Mouse (Mus musculus): ENCODE measurements around the gene Slc8b1. TPM values are rescaled to one million over a fixed set of nuclear protein-coding genes. Genes with fewer than 3 reads are reported as not detected.
A peak's percentile ranks its signal among the peaks of the same experiment; 100 is the strongest.

Slc8b1 gene
- total RNA-seq (2014; rRNA removed), result 40.6 and 78.9 TPM in 2 replicates
- 47.6 and 52.4 TPM in 2 replicates for polyA plus RNA-seq (2012; rRNA removed)

DNA sequence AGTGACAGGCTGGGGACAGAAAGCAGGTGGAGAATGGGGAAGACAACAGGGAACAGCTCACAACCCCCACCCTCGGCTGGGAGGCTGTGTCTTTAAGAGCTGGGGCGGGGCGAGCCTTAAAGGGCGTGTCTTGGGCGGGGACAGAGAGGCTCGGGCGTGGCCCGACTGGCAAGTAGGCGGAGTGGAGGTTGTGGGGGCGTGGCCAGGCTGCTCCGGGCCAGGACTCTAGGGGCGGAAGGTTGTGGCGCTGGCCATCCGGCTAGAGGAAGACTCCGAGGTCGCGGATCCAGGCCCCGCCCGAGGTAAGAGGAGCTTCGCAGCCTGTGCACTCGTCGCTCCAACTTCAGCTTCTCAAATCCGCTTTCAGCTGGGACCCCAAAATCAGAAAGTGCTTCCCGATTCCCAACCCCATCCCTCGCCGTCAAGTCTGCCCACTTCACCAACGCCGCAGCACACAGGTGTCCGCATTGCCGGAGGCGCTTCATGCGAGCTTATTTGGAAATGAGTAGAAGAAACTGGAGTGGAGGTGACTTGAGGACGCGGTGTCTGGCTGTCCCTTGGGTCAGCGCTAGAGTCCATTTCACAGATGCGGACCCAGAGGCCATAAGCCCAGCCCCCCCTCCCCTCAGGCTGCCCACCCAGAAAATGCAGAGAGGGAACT, at the start of gene Slc8b1:
TSS of gene Slc8b1 (plus strand) at position 187 of the 661 bp plus-strand sequence.
- Histone ChIP-seq H3K36me3 (ENCODE audit: control insufficient read depth, insufficient read depth, low read length) (no peaks in the 10 kb centered on the region), H3K79me2 (ENCODE audit: control insufficient read depth, insufficient read depth, low read length) (peaks cover 3% of the 10 kb centered on the region; the same call in 1 of the 2 replicates), H3K27ac (replicated peaks; ENCODE audit: insufficient read depth, low read depth, low read length) (peak within 1 kb of the TSS; percentile 99), H3K27me3 (ENCODE audit: control insufficient read depth, insufficient read depth, low read length) (no peaks in the 10 kb centered on the region), H3K4me1 (ENCODE audit: control insufficient read depth, insufficient read depth, low read length) (peaks cover 25% of the 10 kb centered on the region), H3K9ac (ENCODE audit: low read depth, low read length) (peak within 1 kb of the TSS; percentile 96), H3K4me3 (ENCODE audit: insufficient read depth, low read depth, low read length) (peak within 1 kb of the TSS; percentile 96)
- TF ChIP-seq CTCF (IDR thresholded peaks at IDR 0.05; ENCODE audit: low read depth, low read length) (no peak), POLR2A (IDR thresholded peaks at IDR 0.05; ENCODE audit: extremely low read depth, insufficient read depth, low read length) (peak; percentile 95)
- under 1% methylated on average over 36 of the region's 36 CpGs for WGBS
- DNase-seq (ENCODE audit: extremely low read depth, low read depth, low spot score), result peak; percentile 86

DNA sequence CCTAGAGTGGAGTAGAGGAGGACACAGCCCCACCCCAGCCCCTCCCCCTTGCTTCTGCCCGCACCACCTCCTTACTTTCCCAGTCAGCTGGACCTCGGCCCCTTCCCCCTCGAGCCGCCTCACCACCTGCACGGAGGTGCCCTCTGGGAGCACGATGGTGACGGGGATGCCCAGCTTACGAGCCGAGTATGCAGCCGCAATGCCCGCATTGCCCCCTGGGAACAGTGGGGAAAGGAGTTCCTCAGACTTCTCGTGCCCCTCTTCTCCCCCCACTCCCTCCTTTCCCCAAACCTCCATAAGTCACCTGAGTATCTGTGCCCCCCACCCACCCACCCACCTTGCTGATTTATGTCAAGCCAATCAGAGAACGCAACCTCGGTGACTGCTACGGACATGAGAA, 49.1 kb upstream of the Slc8b1 start:
- H3K27me3 ChIP-seq (ENCODE audit: control insufficient read depth, insufficient read depth, low read length), result no peaks in the 10 kb centered on the region
- TF ChIP-seq POLR2A (IDR thresholded peaks at IDR 0.05; ENCODE audit: extremely low read depth, insufficient read depth, low read length) (no peak), CTCF (IDR thresholded peaks at IDR 0.05; ENCODE audit: low read depth, low read length) (no peak)
- H3K4me3 ChIP-seq (ENCODE audit: insufficient read depth, low read depth, low read length), result no peak overlapping the region
- H3K9ac ChIP-seq (ENCODE audit: low read depth, low read length), result no peak overlapping the region
- no peaks in the 10 kb centered on the region for H3K4me1 ChIP-seq (ENCODE audit: control insufficient read depth, insufficient read depth, low read length)
- no peaks in the 10 kb centered on the region for H3K79me2 ChIP-seq (ENCODE audit: control insufficient read depth, insufficient read depth, low read length)
- no peak overlapping the region for H3K27ac ChIP-seq (replicated peaks; ENCODE audit: insufficient read depth, low read depth, low read length)
- H3K36me3 ChIP-seq (ENCODE audit: control insufficient read depth, insufficient read depth, low read length), result no peaks in the 10 kb centered on the region
- DNase-seq (ENCODE audit: extremely low read depth, low read depth, low spot score), result no peak
- WGBS, result 81% methylated on average over 15 of the region's 15 CpGs

DNA sequence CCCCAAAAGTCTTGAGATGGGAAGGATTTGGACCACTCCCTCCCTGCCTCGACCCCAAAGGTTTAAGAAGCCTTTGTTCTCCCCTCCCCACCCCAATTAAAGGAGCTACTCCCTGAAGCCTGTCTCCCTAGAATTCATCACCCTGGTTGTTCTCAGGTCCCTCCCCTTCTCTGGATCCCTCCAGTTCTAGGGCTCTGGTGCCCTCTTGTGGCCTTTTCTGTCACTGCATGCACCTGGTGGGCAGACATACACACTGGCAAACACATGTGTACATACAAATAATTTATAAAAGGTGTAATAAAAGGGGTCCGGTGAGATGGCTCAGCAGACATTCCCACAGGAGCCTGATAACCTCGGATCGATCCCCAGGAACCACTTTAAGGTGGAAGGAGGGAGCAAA, 46.6 kb upstream of the Slc8b1 start:
- Histone ChIP-seq H3K36me3 (ENCODE audit: control insufficient read depth, insufficient read depth, low read length) (no peaks in the 10 kb centered on the region), H3K27me3 (ENCODE audit: control insufficient read depth, insufficient read depth, low read length) (no peaks in the 10 kb centered on the region), H3K4me3 (ENCODE audit: insufficient read depth, low read depth, low read length) (no peak overlapping the region), H3K27ac (replicated peaks; ENCODE audit: insufficient read depth, low read depth, low read length) (no peak overlapping the region), H3K4me1 (ENCODE audit: control insufficient read depth, insufficient read depth, low read length) (peaks cover 11% of the 10 kb centered on the region; the same call in 1 of the 2 replicates), H3K9ac (ENCODE audit: low read depth, low read length) (no peak overlapping the region), H3K79me2 (ENCODE audit: control insufficient read depth, insufficient read depth, low read length) (no peaks in the 10 kb centered on the region)
- DNase-seq (ENCODE audit: extremely low read depth, low read depth, low spot score), result no peak
- no peak for TF ChIP-seq POLR2A (IDR thresholded peaks at IDR 0.05; ENCODE audit: extremely low read depth, insufficient read depth, low read length)
- peak; percentile 45; the same call in 1 of the 2 replicates for TF ChIP-seq CTCF (IDR thresholded peaks at IDR 0.05; ENCODE audit: low read depth, low read length)
- WGBS, result 75% methylated on average over 4 of the region's 4 CpGs

GRCm38 (mm10) chr5:120465062-120465461, 45.9 kb upstream of the Slc8b1 start:
- Histone ChIP-seq H3K79me2 (ENCODE audit: control insufficient read depth, insufficient read depth, low read length) (no peaks in the 10 kb centered on the region), H3K36me3 (ENCODE audit: control insufficient read depth, insufficient read depth, low read length) (no peaks in the 10 kb centered on the region), H3K4me1 (ENCODE audit: control insufficient read depth, insufficient read depth, low read length) (peaks cover 11% of the 10 kb centered on the region; the same call in 1 of the 2 replicates), H3K4me3 (ENCODE audit: insufficient read depth, low read depth, low read length) (no peak overlapping the region), H3K27me3 (ENCODE audit: control insufficient read depth, insufficient read depth, low read length) (no peaks in the 10 kb centered on the region), H3K27ac (replicated peaks; ENCODE audit: insufficient read depth, low read depth, low read length) (no peak overlapping the region), H3K9ac (ENCODE audit: low read depth, low read length) (no peak overlapping the region)
- WGBS, result 37% methylated on average over 5 of the region's 5 CpGs
- DNase-seq (ENCODE audit: extremely low read depth, low read depth, low spot score), result no peak
- peak; percentile 77 for TF ChIP-seq CTCF (IDR thresholded peaks at IDR 0.05; ENCODE audit: low read depth, low read length)
- TF ChIP-seq POLR2A (IDR thresholded peaks at IDR 0.05; ENCODE audit: extremely low read depth, insufficient read depth, low read length), result no peak

GRCm38 (mm10) chr5:120465860-120466259, 45.1 kb upstream of the Slc8b1 start:
- H3K9ac ChIP-seq (ENCODE audit: low read depth, low read length), result no peak overlapping the region
- H3K27ac ChIP-seq (replicated peaks; ENCODE audit: insufficient read depth, low read depth, low read length), result no peak overlapping the region
- 56% methylated on average over 6 of the region's 6 CpGs for WGBS
- TF ChIP-seq CTCF (IDR thresholded peaks at IDR 0.05; ENCODE audit: low read depth, low read length) (no peak), POLR2A (IDR thresholded peaks at IDR 0.05; ENCODE audit: extremely low read depth, insufficient read depth, low read length) (no peak)
- H3K4me1 ChIP-seq (ENCODE audit: control insufficient read depth, insufficient read depth, low read length), result peaks cover 11% of the 10 kb centered on the region; the same call in 1 of the 2 replicates
- H3K79me2 ChIP-seq (ENCODE audit: control insufficient read depth, insufficient read depth, low read length), result no peaks in the 10 kb centered on the region
- DNase-seq (ENCODE audit: extremely low read depth, low read depth, low spot score), result no peak
- no peaks in the 10 kb centered on the region for H3K27me3 ChIP-seq (ENCODE audit: control insufficient read depth, insufficient read depth, low read length)
- no peak overlapping the region for H3K4me3 ChIP-seq (ENCODE audit: insufficient read depth, low read depth, low read length)
- no peaks in the 10 kb centered on the region for H3K36me3 ChIP-seq (ENCODE audit: control insufficient read depth, insufficient read depth, low read length)

GRCm38 (mm10) chr5:120467026-120467425, 43.9 kb upstream of the Slc8b1 start:
- H3K9ac ChIP-seq (ENCODE audit: low read depth, low read length), result peak overlapping the region; percentile 21
- H3K27ac ChIP-seq (replicated peaks; ENCODE audit: insufficient read depth, low read depth, low read length), result peak overlapping the region; percentile 60
- no peak overlapping the region for H3K4me3 ChIP-seq (ENCODE audit: insufficient read depth, low read depth, low read length)
- no peaks in the 10 kb centered on the region for H3K36me3 ChIP-seq (ENCODE audit: control insufficient read depth, insufficient read depth, low read length)
- TF ChIP-seq CTCF (IDR thresholded peaks at IDR 0.05; ENCODE audit: low read depth, low read length) (0 out of 2 replicates have a peak, but pooled peaks have one; percentile 9), POLR2A (IDR thresholded peaks at IDR 0.05; ENCODE audit: extremely low read depth, insufficient read depth, low read length) (peak; percentile 41; the same call in 1 of the 2 replicates)
- H3K4me1 ChIP-seq (ENCODE audit: control insufficient read depth, insufficient read depth, low read length), result peaks cover 16% of the 10 kb centered on the region; the same call in 1 of the 2 replicates
- DNase-seq (ENCODE audit: extremely low read depth, low read depth, low spot score), result peak; percentile 79
- H3K27me3 ChIP-seq (ENCODE audit: control insufficient read depth, insufficient read depth, low read length), result no peaks in the 10 kb centered on the region
- 20% methylated on average over 4 of the region's 4 CpGs for WGBS
- H3K79me2 ChIP-seq (ENCODE audit: control insufficient read depth, insufficient read depth, low read length), result no peaks in the 10 kb centered on the region
